Mouse (Mus musculus) mesoderm, embryonic 11.5 days (tissue): Measurements from ENCODE around the gene Fam151b.

Experiments used
- DNase-seq: peaks from one replicate; pipeline ENCODE4 v3.0.0-alpha.2; 2012; ENCODE audit warnings: low read depth, low spot score

Gene Fam151b

DNA sequence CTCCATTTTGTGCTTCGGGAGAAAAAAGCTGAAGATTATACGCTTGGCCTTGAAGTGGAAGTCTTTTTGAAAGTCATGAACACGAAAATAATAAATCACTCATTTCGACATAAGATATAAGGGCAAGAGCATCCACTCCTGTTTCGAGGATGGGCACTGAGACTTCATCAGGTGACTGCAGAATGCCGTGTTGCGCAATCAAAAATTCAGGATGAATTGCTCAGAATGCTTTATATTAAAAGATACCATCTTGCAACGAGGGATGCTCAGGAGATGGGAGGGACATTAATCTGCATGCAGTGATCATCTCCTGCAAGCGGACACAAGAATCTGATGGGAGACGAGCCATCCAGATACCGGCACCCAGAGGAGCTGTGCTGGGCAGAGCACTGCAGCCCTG, 64.2 kb downstream of the Fam151b start:
- DNase-seq = no peak

DNA sequence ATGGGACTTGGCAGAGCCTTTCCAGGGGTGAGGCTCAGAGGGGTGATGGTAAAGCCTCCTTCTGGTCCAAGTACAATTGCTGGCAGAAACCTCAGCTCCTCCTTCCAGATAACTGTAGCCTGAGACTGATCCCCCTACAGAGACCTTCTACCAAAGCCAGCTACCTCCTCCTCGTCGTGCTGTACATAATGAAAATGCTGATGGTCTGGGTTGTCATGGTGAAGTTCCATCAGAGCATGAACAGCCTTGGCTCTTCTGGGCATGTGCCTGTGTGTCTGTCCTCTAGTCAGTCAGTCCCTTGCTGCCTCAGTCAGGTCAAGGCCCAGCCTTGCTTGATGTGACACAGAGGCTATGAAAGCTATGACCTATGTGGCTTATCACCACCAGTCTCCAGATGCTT, 73.3 kb downstream of the Fam151b start:
- DNase-seq = no peak

DNA sequence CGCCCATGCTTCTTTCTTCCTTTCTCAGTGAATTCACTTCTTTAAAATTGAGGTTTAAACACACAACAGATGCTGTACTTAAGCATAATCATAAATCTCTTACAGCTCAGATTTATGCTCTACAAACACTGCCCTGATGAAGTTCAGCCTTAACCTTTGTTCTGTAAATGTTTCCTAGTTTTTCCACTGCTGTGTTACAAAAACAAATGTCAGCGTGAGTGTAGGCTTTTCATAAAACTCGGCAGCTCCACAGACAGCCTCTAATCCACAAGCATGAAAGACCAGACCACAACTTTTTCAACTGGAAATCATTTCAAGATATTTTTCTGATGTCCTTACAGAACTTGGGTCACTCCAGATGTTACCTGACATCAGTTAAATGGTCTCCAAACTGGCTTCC, 80.3 kb downstream of the Fam151b start:
- DNase-seq = no peak

DNA sequence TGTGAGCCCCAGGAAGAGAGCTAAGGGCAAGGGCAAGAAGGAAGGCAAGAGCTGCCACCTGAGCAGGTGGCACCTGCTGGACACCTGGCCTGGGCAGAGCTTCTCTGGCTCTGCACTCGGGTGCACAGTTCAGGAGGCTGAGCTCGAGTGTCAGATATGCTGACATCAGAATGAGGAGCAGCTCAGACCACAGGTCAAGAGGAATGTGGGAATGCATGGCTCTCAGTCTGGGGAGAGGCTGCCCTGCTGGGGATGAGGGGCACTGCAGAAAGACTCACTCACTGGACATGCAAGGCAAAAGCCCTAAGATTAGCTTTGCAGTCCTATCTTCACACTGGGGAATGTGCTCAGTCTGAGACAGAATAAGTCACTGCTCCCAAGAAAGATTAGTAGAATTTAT, 81.8 kb downstream of the Fam151b start:
- peak; percentile 12 for DNase-seq
